Mouse (Mus musculus): ENCODE measurements around the gene Bcl3. TPM values are rescaled to one million over a fixed set of nuclear protein-coding genes. Genes with fewer than 3 reads are reported as not detected.

The Bcl3 gene
- polyA plus RNA-seq, 1 experiment from 2014 or later = 4.3 TPM

GRCm38 (mm10) chr7:19777049-19777723 lies 45.4 kb downstream of the Bcl3 start:
- Histone ChIP-seq H3K27ac (replicated peaks; ENCODE audit: low read depth, low read length) (no peak overlapping the region), H3K4me1 (ENCODE audit: control insufficient read depth, insufficient read depth, low read length) (no peaks in the 10 kb centered on the region), H3K4me2 (ENCODE audit: low read depth, low read length) (no peak overlapping the region), H3K4me3 (ENCODE audit: low read depth, low read length) (no peak overlapping the region), H3K36me3 (ENCODE audit: control insufficient read depth, insufficient read depth, low read length) (no peaks in the 10 kb centered on the region), H3K9me3 (ENCODE audit: control insufficient read depth, low read length) (no peaks in the 10 kb centered on the region), H3K27me3 (replicated peaks; ENCODE audit: control insufficient read depth, insufficient read depth, low read length) (no peaks in the 10 kb centered on the region), H3K9ac (ENCODE audit: low read depth, low read length) (no peak overlapping the region)
- DNase-seq (ENCODE audit: low spot score) (peak; percentile 81), ATAC-seq (ENCODE audit: low read depth) (peak; percentile 87)
- WGBS = 83% methylated on average over 11 of the region's 11 CpGs

- peaks cover 17% of the 10 kb centered on the region for H3K4me1 ChIP-seq (ENCODE audit: control insufficient read depth, insufficient read depth, low read length)
- no peak for ATAC-seq (ENCODE audit: low read depth)
- H3K27ac ChIP-seq (replicated peaks; ENCODE audit: low read depth, low read length) = no peak overlapping the region
- no peaks in the 10 kb centered on the region for H3K36me3 ChIP-seq (ENCODE audit: control insufficient read depth, insufficient read depth, low read length)
- no peaks in the 10 kb centered on the region for H3K27me3 ChIP-seq (replicated peaks; ENCODE audit: control insufficient read depth, insufficient read depth, low read length)
- WGBS = 60% methylated on average over 4 of the region's 4 CpGs
- no peak for DNase-seq (ENCODE audit: low spot score)
- peak overlapping the region; percentile 61; the same call in 1 of the 2 replicates for H3K4me2 ChIP-seq (ENCODE audit: low read depth, low read length)
- H3K4me3 ChIP-seq (ENCODE audit: low read depth, low read length) = no peak overlapping the region
- no peaks in the 10 kb centered on the region for H3K9me3 ChIP-seq (ENCODE audit: control insufficient read depth, low read length)
- H3K9ac ChIP-seq (ENCODE audit: low read depth, low read length) = no peak overlapping the region
Measured at GRCm38 (mm10) chr7:19771682-19772081, 50.9 kb downstream of the Bcl3 start.

DNA sequence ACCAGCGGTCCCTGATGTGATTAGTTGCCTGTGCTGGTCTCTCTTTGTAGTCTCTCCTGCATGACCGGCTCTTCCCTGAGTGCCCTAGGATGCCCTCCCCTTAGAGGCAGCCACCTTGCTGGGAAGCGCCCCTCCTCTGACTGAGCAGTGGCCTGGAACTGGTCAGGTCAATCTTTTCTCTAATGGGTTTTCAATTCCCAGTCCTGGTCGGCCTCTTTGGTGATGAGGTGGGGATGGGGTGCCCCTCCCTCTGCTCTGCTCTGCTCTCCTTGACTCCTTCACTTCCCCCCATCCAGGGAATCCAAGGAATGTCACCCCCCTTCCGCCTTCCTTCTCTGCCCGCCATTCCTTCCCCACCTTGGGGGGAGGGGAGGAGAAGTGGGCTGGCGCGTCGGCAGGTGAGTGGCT lies 51.6 kb downstream of the Bcl3 start, which contains the start of gene Bcam:
Gene Bcam (minus strand): TSS at position 33 of the 408 bp plus-strand sequence.
- WGBS = 2% methylated on average over 8 of the region's 9 CpGs
- H3K27ac ChIP-seq (replicated peaks; ENCODE audit: low read depth, low read length) = peak within 1 kb of the TSS; percentile 23; the same call in 1 of the 2 replicates
- peak; percentile 56 for DNase-seq (ENCODE audit: low spot score)

DNA sequence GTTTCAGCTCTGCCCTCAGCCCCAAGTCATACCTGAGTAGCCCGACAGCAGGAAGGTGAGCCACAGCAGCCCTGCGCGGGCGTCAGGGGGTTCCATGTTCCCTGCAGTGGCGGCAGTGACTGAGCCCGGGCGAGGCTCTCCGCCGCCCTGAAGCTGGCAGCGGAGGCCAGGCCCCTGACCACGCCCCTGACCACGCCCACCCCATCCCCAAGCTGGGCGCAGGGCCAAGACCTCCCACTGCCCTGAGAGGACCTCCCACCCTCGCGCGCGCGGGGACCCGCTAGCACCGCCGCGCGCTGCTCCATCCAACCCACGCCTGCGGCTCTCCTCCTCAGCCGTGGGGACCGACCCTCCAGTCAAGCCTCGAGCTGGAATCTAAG lies 52.2 kb downstream of the Bcl3 start:
- 0% methylated on average over 3 of the region's 28 CpGs for WGBS
- H3K27ac ChIP-seq (replicated peaks; ENCODE audit: low read depth, low read length) = peak overlapping the region; percentile 23; the same call in 1 of the 2 replicates

More for the DNA sequence above, 51.6 kb downstream of the Bcl3 start, which contains the start of gene Bcam:
- H3K27me3 ChIP-seq (replicated peaks; ENCODE audit: control insufficient read depth, insufficient read depth, low read length) = no peaks in the 10 kb centered on the region
- H3K4me1 ChIP-seq (ENCODE audit: control insufficient read depth, insufficient read depth, low read length) = peaks cover 17% of the 10 kb centered on the region
- H3K4me3 ChIP-seq (ENCODE audit: low read depth, low read length) = peak within 1 kb of the TSS; percentile 42
- H3K4me2 ChIP-seq (ENCODE audit: low read depth, low read length) = peak within 1 kb of the TSS; percentile 61
- no peaks in the 10 kb centered on the region for H3K36me3 ChIP-seq (ENCODE audit: control insufficient read depth, insufficient read depth, low read length)
- no peaks in the 10 kb centered on the region for H3K9me3 ChIP-seq (ENCODE audit: control insufficient read depth, low read length)
- ATAC-seq (ENCODE audit: low read depth) = peak; percentile 9
- peak within 1 kb of the TSS; percentile 58 for H3K9ac ChIP-seq (ENCODE audit: low read depth, low read length)

DNA sequence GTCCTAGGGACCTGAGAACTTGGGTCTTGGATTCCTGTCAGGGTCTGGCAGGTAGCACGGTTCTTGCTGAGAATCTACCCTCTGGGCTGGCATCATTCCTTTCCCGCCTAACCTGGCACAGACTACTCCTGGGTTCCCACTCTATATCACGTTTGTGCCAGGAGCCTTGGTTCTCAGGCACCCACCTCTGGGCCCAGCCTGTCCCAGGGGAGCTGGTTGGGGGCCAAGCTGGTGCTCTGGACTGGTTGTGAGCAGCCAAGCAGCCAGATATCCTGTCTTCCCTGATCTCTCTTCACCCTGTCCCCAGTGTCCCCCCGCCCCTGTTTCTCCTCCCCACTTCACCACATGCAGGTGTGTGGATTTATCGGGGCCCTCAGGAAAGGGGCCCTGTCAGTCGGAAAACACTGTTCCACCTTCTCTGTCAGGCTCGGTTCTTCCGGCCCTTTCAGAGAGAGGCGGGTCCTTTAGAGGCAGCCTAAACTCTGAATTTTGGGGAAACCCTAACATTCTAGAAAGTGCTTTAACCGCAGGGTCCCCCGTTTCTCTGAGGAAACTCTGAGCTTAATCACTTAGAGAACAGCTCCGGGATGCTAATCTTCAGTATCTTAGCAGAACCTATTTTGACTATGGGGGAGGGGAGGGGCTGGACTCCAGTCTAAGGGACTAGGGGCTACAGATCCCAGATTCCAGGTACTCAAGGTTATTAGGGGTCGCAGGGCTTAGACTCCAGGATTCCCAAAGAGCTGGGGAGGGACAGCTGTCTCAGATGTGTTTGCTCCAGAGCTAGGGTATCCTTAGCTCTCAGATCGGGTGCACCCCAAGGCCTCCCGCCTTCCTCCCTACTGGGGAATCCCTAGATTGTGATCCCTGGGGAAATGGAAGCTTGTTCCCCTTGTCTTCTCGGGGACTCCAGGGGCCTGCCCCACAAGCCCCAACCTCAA lies 52.9 kb downstream of the Bcl3 start:
- Histone ChIP-seq H3K27me3 (replicated peaks; ENCODE audit: control insufficient read depth, insufficient read depth, low read length) (no peaks in the 10 kb centered on the region), H3K27ac (replicated peaks; ENCODE audit: low read depth, low read length) (peak overlapping the region; percentile 23; the same call in 1 of the 2 replicates), H3K4me1 (ENCODE audit: control insufficient read depth, insufficient read depth, low read length) (peaks cover 17% of the 10 kb centered on the region), H3K9me3 (ENCODE audit: control insufficient read depth, low read length) (no peaks in the 10 kb centered on the region), H3K4me2 (ENCODE audit: low read depth, low read length) (peak overlapping the region; percentile 61), H3K9ac (ENCODE audit: low read depth, low read length) (peak overlapping the region; percentile 58), H3K36me3 (ENCODE audit: control insufficient read depth, insufficient read depth, low read length) (peaks cover 6% of the 10 kb centered on the region; the same call in 1 of the 2 replicates), H3K4me3 (ENCODE audit: low read depth, low read length) (peak overlapping the region; percentile 42)
- ATAC-seq (ENCODE audit: low read depth) (peak; percentile 20; the same call in 1 of the 2 replicates), DNase-seq (ENCODE audit: low spot score) (no peak)
- WGBS = 5% methylated on average over 16 of the region's 16 CpGs

More for the DNA sequence above, 52.2 kb downstream of the Bcl3 start:
- peak; percentile 78 for ATAC-seq (ENCODE audit: low read depth)
- Histone ChIP-seq H3K4me1 (ENCODE audit: control insufficient read depth, insufficient read depth, low read length) (peaks cover 17% of the 10 kb centered on the region), H3K27me3 (replicated peaks; ENCODE audit: control insufficient read depth, insufficient read depth, low read length) (no peaks in the 10 kb centered on the region), H3K9ac (ENCODE audit: low read depth, low read length) (peak overlapping the region; percentile 58), H3K4me3 (ENCODE audit: low read depth, low read length) (peak overlapping the region; percentile 42), H3K36me3 (ENCODE audit: control insufficient read depth, insufficient read depth, low read length) (peaks cover 1% of the 10 kb centered on the region; the same call in 1 of the 2 replicates), H3K9me3 (ENCODE audit: control insufficient read depth, low read length) (no peaks in the 10 kb centered on the region), H3K4me2 (ENCODE audit: low read depth, low read length) (peak overlapping the region; percentile 61)
- DNase-seq (ENCODE audit: low spot score) = peak; percentile 88

GRCm38 (mm10) chr7:19769001-19769400 lies 53.6 kb downstream of the Bcl3 start:
- 16% methylated on average over 4 of the region's 4 CpGs for WGBS
- Histone ChIP-seq H3K9ac (ENCODE audit: low read depth, low read length) (peak overlapping the region; percentile 58; the same call in 1 of the 2 replicates), H3K4me1 (ENCODE audit: control insufficient read depth, insufficient read depth, low read length) (peaks cover 17% of the 10 kb centered on the region), H3K27me3 (replicated peaks; ENCODE audit: control insufficient read depth, insufficient read depth, low read length) (no peaks in the 10 kb centered on the region), H3K9me3 (ENCODE audit: control insufficient read depth, low read length) (no peaks in the 10 kb centered on the region), H3K27ac (replicated peaks; ENCODE audit: low read depth, low read length) (no peak overlapping the region; the same call in 1 of the 2 replicates), H3K4me2 (ENCODE audit: low read depth, low read length) (peak overlapping the region; percentile 61), H3K36me3 (ENCODE audit: control insufficient read depth, insufficient read depth, low read length) (peaks cover 12% of the 10 kb centered on the region; the same call in 1 of the 2 replicates), H3K4me3 (ENCODE audit: low read depth, low read length) (peak overlapping the region; percentile 42)
- DNase-seq (ENCODE audit: low spot score) (peak; percentile 57), ATAC-seq (ENCODE audit: low read depth) (peak; percentile 53)

DNA sequence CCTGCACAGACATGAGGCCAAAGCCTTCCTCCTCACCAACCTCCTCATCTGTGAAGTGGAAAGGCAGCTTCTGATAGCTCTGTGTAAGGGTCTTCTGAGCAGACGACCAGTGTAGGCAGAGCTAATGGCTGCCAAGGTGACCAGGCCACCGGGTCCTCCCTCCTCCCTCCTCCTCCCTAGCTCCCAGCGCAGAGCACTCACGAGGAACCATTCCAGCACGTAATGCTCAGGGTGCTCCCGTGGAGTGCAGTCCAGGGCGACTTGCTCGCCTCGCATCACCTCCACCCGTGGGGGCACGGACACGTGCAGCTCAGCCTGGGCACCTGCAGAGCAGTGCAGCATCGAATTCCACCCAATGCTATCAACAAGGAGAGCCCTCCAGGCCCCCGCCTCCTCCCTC lies 54.3 kb downstream of the Bcl3 start:
- DNase-seq (ENCODE audit: low spot score) = no peak
- WGBS = 60% methylated on average over 14 of the region's 14 CpGs

DNA sequence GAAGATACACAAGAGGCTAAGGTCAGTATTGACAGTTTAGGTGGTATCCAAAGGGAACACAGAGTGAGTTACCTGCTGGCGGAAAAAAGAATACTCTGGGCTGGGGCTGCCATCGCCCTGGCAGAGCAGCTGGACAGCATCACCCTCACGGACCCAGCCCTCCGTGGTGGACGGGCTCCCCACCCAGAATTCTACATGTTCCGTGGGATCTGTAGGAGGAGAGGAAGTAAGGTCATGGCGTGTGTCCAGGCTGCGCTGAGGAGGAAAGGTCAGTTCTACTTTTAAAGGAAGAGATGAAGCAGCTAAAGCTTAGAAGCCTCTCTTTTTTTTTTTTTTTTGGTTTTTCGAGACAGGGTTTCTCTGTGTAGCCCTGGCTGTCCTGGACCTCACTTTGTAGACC lies 58.0 kb downstream of the Bcl3 start:
- Histone ChIP-seq H3K4me1 (ENCODE audit: control insufficient read depth, insufficient read depth, low read length) (peaks cover 5% of the 10 kb centered on the region; the same call in 1 of the 2 replicates), H3K9me3 (ENCODE audit: control insufficient read depth, low read length) (no peaks in the 10 kb centered on the region), H3K27me3 (replicated peaks; ENCODE audit: control insufficient read depth, insufficient read depth, low read length) (no peaks in the 10 kb centered on the region), H3K9ac (ENCODE audit: low read depth, low read length) (no peak overlapping the region), H3K4me2 (ENCODE audit: low read depth, low read length) (no peak overlapping the region), H3K36me3 (ENCODE audit: control insufficient read depth, insufficient read depth, low read length) (peaks cover 35% of the 10 kb centered on the region), H3K4me3 (ENCODE audit: low read depth, low read length) (no peak overlapping the region), H3K27ac (replicated peaks; ENCODE audit: low read depth, low read length) (no peak overlapping the region)
- no peak for DNase-seq (ENCODE audit: low spot score)
- WGBS = 89% methylated on average over 9 of the region's 9 CpGs
- no peak for ATAC-seq (ENCODE audit: low read depth)

More for the DNA sequence above, 54.3 kb downstream of the Bcl3 start:
- Histone ChIP-seq H3K9ac (ENCODE audit: low read depth, low read length) (0 out of 2 replicates have a peak overlapping the region, but pooled peaks have one; percentile 5), H3K27me3 (replicated peaks; ENCODE audit: control insufficient read depth, insufficient read depth, low read length) (no peaks in the 10 kb centered on the region), H3K4me2 (ENCODE audit: low read depth, low read length) (peak overlapping the region; percentile 61), H3K27ac (replicated peaks; ENCODE audit: low read depth, low read length) (no peak overlapping the region), H3K36me3 (ENCODE audit: control insufficient read depth, insufficient read depth, low read length) (peaks cover 18% of the 10 kb centered on the region), H3K9me3 (ENCODE audit: control insufficient read depth, low read length) (no peaks in the 10 kb centered on the region), H3K4me3 (ENCODE audit: low read depth, low read length) (peak overlapping the region; percentile 42), H3K4me1 (ENCODE audit: control insufficient read depth, insufficient read depth, low read length) (peaks cover 17% of the 10 kb centered on the region)
- no peak for ATAC-seq (ENCODE audit: low read depth)
